Mouse (Mus musculus): ENCODE results near the gene Ciao2b. TPM values are rescaled to one million over a fixed set of nuclear protein-coding genes. Genes with fewer than 3 reads are reported as not detected.
"Not testable (repeated sequence)": the region's sequence is repeated elsewhere in the genome, so short reads cannot be mapped to it uniquely, and the experiment has no call there.

Gene Ciao2b
- polyA plus RNA-seq (2016; fragmentation: Nextera tagmentation; extraction: Ambion mirVana): 98.9 and 107 TPM in 2 replicates

DNA sequence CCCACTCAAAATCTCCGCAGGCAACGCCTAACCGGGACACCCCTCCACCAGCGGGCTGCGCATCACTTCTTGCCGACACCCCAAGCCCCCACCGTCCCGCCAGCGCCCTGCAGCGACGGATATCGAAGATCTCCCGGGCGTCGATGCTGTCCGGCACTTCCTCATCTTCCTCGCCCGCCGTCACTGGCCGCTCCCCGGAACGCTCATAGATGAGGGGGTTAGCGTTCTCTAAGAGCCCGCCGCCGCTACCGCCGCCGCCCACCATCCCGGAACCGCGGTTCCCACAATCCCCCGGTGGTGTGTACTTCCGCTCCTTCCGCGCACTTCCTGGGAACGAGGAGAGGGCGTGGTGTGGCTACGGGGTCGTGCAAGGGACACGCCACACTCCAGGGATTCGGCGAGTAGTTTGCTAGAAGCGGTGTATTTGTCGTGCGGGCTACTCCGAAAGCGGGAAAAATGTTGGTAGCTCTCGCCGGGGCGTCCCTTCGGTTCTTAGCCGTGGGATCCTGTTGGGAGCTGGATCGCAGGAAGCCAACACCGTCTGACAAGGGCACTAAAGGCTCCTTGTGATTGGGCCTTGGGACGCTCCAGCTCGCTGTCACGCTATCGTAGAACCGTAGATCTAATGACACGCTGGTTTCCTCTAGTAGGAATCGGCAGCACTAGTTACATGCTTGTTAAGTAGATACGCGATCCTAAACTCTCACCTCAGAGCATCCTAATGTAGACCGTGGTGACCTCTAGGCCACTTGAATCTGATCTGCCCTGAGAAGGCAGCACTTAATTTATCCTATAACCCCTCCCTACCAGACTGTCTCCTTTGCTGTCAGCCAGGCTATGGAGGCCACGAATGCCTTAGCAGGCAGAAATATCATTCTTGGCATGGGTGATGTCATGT lies at the start of gene Ciao2b:
TSS of gene Ciao2b (minus strand) at position 540 of the 898 bp plus-strand sequence.
- H3K4me2 ChIP-seq (replicated peaks): peak within 1 kb of the TSS; percentile 89
- H3K4me1 ChIP-seq: peaks cover 16% of the 10 kb centered on the region
- peak within 1 kb of the TSS; percentile 83 for H3K9ac ChIP-seq
- no peaks in the 10 kb centered on the region for H3K9me3 ChIP-seq (replicated peaks)
- under 1% methylated on average over 66 of the region's 66 CpGs for WGBS
- peak within 1 kb of the TSS; percentile 79 for H3K27ac ChIP-seq
- H3K36me3 ChIP-seq: peaks cover 12% of the 10 kb centered on the region
- peak; percentile 95 for ATAC-seq (ENCODE audit: low FRiP score)
- H3K27me3 ChIP-seq: no peaks in the 10 kb centered on the region
- peak within 1 kb of the TSS; percentile 81 for H3K4me3 ChIP-seq

DNA sequence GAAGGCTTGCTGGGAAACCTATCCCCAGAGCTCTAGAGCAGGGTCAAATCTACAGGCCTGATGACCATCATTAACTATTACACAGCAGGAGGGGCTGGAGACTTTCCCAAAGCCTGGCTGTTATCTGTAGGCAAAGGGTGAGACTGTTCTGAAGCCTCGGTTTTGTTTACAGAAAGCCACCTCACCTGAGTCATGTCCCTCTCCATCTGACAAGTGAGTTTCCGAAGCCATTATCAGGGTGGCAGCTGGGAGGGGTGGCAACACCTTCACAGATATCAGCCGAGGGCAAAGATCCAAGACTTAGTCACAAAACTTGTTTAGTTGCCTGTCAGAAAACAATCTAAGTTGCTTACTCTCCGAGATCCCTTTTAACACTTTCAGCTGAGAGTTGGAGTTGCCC lies 46.7 kb upstream of the Ciao2b start:
- no peaks in the 10 kb centered on the region for H3K27me3 ChIP-seq
- ATAC-seq (ENCODE audit: low FRiP score): no peak
- no peak overlapping the region for H3K9ac ChIP-seq
- WGBS: 74% methylated on average over 4 of the region's 4 CpGs
- no peak overlapping the region for H3K4me3 ChIP-seq
- H3K36me3 ChIP-seq: no peaks in the 10 kb centered on the region
- H3K9me3 ChIP-seq (replicated peaks): no peaks in the 10 kb centered on the region
- H3K4me2 ChIP-seq (replicated peaks): no peak overlapping the region
- no peak overlapping the region for H3K27ac ChIP-seq
- no peaks in the 10 kb centered on the region for H3K4me1 ChIP-seq

DNA sequence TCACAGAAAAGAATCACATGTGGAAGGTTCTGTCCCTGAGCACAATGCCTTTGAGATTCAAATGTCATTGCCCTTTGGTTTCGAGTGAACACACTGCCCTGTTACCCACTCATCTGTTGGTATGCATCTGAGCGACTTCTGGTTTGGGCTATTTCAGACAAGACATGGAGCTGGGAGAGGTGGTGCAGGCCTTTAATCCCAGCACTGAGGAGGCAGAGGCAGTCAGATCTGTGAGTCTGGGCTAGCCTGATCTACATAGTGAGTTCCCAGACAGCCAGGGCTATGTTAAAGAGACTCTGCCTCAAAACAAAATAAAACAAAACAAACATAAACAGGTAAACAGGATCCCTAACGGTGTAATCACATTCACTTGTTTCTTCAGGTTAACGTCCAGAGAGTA lies 13.8 kb upstream of the Ciao2b start:
- no peaks in the 10 kb centered on the region for H3K9me3 ChIP-seq (replicated peaks)
- 78% methylated on average over 4 of the region's 4 CpGs for WGBS
- H3K4me2 ChIP-seq (replicated peaks): no peak overlapping the region
- H3K9ac ChIP-seq: no peak overlapping the region
- H3K4me3 ChIP-seq: no peak overlapping the region
- no peak for ATAC-seq (ENCODE audit: low FRiP score)
- no peaks in the 10 kb centered on the region for H3K27me3 ChIP-seq
- H3K36me3 ChIP-seq: no peaks in the 10 kb centered on the region
- no peaks in the 10 kb centered on the region for H3K4me1 ChIP-seq
- no peak overlapping the region for H3K27ac ChIP-seq

DNA sequence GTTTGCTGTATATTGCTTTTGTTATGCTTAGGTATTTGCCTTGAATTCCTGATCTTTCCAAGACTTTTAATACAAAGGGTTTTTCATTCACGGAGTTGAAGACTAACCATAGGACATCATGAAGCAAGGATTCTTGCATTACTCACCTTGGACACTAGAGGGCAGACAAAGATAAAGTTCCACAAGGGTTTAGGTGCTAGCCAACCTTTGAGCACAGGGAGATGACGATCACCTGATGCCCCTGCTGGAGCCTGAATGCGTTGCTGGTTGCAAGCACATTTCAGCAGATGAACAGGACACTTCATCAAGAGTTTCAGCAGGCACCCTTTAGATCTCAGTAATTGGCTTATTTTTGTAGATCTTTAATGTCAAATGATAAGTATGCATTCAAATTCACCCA lies 13.2 kb upstream of the Ciao2b start:
- no peak overlapping the region for H3K27ac ChIP-seq
- ATAC-seq (ENCODE audit: low FRiP score): peak; percentile 76
- H3K27me3 ChIP-seq: no peaks in the 10 kb centered on the region
- no peak overlapping the region for H3K9ac ChIP-seq
- H3K4me1 ChIP-seq: no peaks in the 10 kb centered on the region
- no peaks in the 10 kb centered on the region for H3K9me3 ChIP-seq (replicated peaks)
- WGBS: 1% methylated on average over 3 of the region's 3 CpGs
- H3K4me3 ChIP-seq: no peak overlapping the region
- H3K36me3 ChIP-seq: no peaks in the 10 kb centered on the region
- no peak overlapping the region for H3K4me2 ChIP-seq (replicated peaks)

DNA sequence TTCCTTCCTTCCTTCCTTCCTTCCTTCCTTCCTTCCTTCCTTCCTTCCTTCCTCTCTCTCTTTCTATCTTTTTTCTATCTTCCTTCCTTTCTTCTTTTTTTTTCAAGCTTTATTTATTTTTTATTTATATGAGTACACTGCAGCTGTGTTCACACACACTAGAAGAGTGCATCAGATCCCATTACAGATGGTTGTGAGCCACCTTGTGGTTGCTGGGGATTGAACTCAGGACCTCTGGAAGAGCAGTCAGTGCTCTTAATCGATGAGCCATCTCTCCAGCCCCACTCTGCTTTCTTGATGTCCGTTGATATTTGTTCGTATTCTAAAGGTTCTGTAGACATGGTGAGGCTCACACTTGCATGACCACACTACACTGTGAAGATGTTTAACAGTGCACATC lies 2.4 kb upstream of the Ciao2b start:
- H3K36me3 ChIP-seq; H3K4me3 ChIP-seq; ATAC-seq (ENCODE audit: low FRiP score); H3K27ac ChIP-seq; H3K4me2 ChIP-seq (replicated peaks); H3K9ac ChIP-seq; H3K9me3 ChIP-seq (replicated peaks); H3K27me3 ChIP-seq: not testable (repeated sequence)
- peaks cover 16% of the 10 kb centered on the region for H3K4me1 ChIP-seq
- WGBS: 75% methylated on average over 3 of the region's 3 CpGs

DNA sequence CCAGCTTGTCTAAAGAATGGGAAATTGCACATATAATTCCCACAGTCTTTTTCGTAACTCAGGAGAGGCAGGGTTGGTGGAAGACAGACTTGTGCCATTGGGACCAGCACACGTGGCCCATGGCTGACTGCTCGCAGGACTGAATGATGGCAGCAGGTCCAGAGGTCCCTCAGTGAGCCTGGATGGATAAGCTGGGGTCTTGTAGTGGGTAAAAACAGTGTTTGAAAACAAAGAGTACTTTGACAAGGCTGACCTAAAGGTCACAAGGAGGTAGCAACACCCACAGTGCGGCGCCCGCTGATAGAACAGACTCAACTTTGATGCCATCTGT lies 524 bp upstream of the Ciao2b start:
- Histone ChIP-seq H3K36me3 (peaks cover 12% of the 10 kb centered on the region), H3K4me3 (peak overlapping the region; percentile 81), H3K4me2 (replicated peaks) (peak overlapping the region; percentile 89), H3K9ac (peak overlapping the region; percentile 83), H3K4me1 (peaks cover 16% of the 10 kb centered on the region), H3K27me3 (no peaks in the 10 kb centered on the region), H3K9me3 (replicated peaks) (no peaks in the 10 kb centered on the region), H3K27ac (peak overlapping the region; percentile 79)
- peak; percentile 55 for ATAC-seq (ENCODE audit: low FRiP score)
- 73% methylated on average over 6 of the region's 6 CpGs for WGBS

DNA sequence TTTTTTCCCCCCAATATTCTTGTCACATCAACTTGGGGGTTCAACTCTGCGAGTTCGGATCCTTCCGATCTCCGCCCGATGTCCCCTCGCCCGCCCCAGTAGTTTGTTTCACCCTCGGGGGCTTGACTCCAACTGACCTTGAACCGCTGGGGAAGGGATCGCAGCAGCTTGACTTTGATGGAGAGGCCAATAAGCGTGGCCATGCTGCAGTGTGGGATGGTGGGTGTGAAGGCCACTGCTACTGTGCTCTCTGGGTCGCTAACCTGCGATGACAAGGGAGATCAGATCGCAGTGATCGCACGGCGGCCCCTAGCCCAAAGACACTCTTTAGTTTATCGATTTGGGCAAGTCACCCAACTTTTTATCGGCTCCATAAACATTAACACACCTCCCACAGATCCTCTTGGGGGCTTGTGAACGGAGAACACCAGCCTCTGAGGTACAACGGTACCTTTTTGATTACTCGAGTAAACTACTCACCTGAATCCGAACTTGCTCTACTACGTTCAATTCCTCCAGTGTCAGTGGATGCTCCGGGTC lies 864 bp downstream of the Ciao2b start:
- Histone ChIP-seq H3K9ac (peak overlapping the region; percentile 83), H3K4me1 (peaks cover 16% of the 10 kb centered on the region), H3K27me3 (no peaks in the 10 kb centered on the region), H3K4me2 (replicated peaks) (peak overlapping the region; percentile 89), H3K4me3 (peak overlapping the region; percentile 81), H3K36me3 (peaks cover 17% of the 10 kb centered on the region), H3K27ac (no peak overlapping the region), H3K9me3 (replicated peaks) (no peaks in the 10 kb centered on the region)
- WGBS: 10% methylated on average over 25 of the region's 25 CpGs
- ATAC-seq (ENCODE audit: low FRiP score): peak; percentile 5; the same call in 1 of the 2 replicates

DNA sequence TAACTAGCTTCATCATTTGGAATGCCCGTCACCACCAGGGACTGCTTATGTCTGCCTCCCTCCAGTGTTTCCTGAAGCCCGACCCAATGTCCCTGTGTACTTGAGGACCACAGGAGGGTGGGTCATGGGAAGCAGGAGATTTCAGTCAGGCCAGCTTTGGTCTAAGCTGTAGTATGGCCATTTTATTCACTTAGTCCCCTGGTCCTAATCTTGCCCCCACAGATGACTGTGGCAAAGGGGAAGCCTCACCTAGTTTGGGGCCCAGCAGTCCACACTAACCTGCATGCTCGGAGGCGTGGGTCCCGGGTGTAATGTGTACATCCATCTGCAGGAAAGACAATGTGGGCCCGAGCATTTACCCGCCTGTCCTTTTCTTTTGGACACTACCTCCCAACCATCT lies 1.5 kb downstream of the Ciao2b start:
- H3K9me3 ChIP-seq (replicated peaks): no peaks in the 10 kb centered on the region
- peaks cover 22% of the 10 kb centered on the region for H3K36me3 ChIP-seq
- WGBS: 82% methylated on average over 7 of the region's 7 CpGs
- peak overlapping the region; percentile 81; the same call in 1 of the 2 replicates for H3K4me3 ChIP-seq
- H3K27me3 ChIP-seq: no peaks in the 10 kb centered on the region
- peaks cover 16% of the 10 kb centered on the region for H3K4me1 ChIP-seq
- H3K27ac ChIP-seq: no peak overlapping the region
- peak overlapping the region; percentile 89 for H3K4me2 ChIP-seq (replicated peaks)
- ATAC-seq (ENCODE audit: low FRiP score): no peak
- peak overlapping the region; percentile 83 for H3K9ac ChIP-seq

DNA sequence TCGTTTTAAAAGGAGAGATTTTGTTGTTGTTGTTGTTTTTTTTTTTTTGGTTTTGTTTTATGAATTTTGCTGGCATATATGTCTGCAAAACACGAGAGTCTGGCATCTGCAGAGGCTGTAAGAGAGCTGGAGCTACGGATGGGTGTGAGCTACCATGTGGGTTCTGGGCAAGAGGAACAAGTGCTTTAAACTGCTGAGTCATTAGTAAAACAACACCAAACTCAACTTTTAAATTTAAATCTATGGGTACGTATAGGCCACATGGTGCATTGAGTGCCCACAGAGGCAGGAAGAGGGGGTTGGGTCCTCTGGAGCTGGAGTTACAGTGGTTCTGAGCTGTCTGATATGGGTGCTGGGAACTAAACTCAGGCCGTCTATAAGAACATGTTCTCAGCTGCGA lies 3.8 kb downstream of the Ciao2b start:
- 88% methylated on average over 6 of the region's 6 CpGs for WGBS
- Histone ChIP-seq H3K9ac (no peak overlapping the region), H3K36me3 (peaks cover 24% of the 10 kb centered on the region), H3K4me1 (peaks cover 16% of the 10 kb centered on the region), H3K9me3 (replicated peaks) (no peaks in the 10 kb centered on the region), H3K27me3 (no peaks in the 10 kb centered on the region), H3K4me3 (no peak overlapping the region), H3K27ac (no peak overlapping the region), H3K4me2 (replicated peaks) (no peak overlapping the region)
- no peak for ATAC-seq (ENCODE audit: low FRiP score)

DNA sequence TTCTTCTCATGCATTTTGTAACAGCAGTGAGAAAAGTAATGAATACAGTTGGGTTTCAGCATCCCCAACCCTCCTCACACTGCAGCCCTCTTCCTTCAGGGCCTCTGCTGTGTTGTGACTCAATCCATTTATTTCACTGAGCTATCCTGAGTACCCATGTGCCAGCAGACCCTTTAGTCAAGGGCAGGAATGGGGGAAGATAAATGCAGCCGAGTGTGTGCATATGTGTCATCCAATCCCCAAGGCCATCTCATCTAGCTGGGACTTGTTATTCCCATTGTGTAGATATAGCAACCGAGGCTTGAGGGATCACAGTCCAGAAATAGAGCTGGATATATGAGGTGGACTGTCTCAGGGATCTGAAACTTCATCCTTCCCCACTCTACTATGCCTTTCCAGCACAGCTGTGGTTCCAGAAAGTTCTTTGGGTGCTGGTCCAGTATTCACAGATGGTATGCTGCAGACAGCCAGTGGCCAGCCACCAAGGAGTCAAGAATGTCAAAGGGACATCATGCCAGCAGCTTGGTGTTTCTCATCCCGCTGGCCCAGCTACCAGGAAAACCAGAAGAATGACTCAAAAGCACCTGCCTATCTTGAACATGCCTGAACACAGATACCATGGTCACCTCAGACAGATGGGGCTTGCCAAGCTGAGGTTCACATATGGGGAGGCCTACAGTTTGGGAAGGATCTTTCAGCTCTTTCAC lies 6.6 kb downstream of the Ciao2b start:
- Histone ChIP-seq H3K27me3 (peaks cover 25% of the 10 kb centered on the region), H3K36me3 (peaks cover 24% of the 10 kb centered on the region), H3K4me3 (no peak overlapping the region), H3K9me3 (replicated peaks) (no peaks in the 10 kb centered on the region), H3K4me2 (replicated peaks) (no peak overlapping the region), H3K9ac (no peak overlapping the region), H3K4me1 (peaks cover 16% of the 10 kb centered on the region), H3K27ac (no peak overlapping the region)
- WGBS: 87% methylated on average over 3 of the region's 3 CpGs
- ATAC-seq (ENCODE audit: low FRiP score): no peak

DNA sequence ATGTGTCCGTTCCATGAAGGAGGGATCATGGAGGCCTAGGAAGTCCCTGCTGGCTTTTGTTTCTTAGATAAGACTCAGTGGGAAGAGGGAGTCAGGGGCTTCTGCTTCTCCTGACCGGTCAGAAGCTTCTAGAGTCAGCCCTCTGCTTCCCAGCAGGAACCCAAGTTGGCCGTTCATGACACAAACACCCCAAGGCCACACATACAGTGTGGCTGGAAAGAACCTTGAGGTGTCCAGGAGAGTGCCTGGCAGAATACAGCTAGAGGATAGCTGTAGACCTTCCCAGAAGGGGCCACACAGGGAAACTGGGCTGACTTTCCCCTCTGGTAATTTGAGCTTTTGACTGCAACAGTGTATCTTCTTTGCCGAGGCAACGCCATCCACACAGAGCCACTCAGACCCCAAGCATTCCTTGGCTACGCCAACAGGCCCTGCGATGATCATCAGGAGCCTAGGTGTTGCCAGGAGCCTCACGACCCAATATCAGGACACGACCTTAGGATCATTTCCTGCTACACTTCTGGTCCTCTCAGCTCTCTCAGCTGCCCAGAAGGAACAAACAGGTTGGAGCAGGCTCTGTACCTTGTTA lies 8.5 kb downstream of the Ciao2b start:
- no peak for ATAC-seq (ENCODE audit: low FRiP score)
- Histone ChIP-seq H3K27me3 (peaks cover 42% of the 10 kb centered on the region), H3K9me3 (replicated peaks) (no peaks in the 10 kb centered on the region), H3K4me3 (no peak overlapping the region), H3K9ac (no peak overlapping the region), H3K4me2 (replicated peaks) (no peak overlapping the region), H3K36me3 (peaks cover 12% of the 10 kb centered on the region; the same call in 1 of the 2 replicates), H3K27ac (no peak overlapping the region), H3K4me1 (peaks cover 14% of the 10 kb centered on the region)
- WGBS: 68% methylated on average over 9 of the region's 9 CpGs

DNA sequence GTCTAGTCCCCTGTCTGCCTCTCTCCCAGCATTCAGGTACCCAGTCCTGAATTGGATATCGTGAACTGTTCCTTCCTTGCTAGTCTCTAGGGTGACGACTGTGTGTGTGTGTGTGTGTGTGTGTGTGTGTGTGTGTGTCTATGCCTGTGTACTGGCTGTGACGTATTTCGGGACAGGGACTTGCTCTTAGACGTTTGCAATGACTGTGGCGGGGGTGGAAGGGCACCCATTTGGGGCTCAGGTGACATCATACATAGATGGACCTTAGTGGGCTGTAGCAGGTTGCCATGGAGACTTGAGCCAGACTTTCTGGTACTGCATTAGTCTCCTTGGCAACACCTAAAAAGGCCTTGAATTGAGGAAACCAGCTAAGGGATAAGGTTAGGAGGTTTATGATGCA lies 9.3 kb downstream of the Ciao2b start:
- H3K36me3 ChIP-seq: 0 out of 2 replicates have a peak, but pooled peaks cover 12% of the 10 kb centered on the region
- WGBS: 60% methylated on average over 6 of the region's 6 CpGs
- H3K27me3 ChIP-seq: peaks cover 42% of the 10 kb centered on the region
- H3K4me2 ChIP-seq (replicated peaks): no peak overlapping the region
- no peaks in the 10 kb centered on the region for H3K9me3 ChIP-seq (replicated peaks)
- no peak overlapping the region for H3K4me3 ChIP-seq
- ATAC-seq (ENCODE audit: low FRiP score): no peak
- no peak overlapping the region for H3K9ac ChIP-seq
- H3K4me1 ChIP-seq: peaks cover 14% of the 10 kb centered on the region
- no peak overlapping the region for H3K27ac ChIP-seq
